Mouse (Mus musculus) midbrain, embryonic 16.5 days (tissue): ENCODE data around the gene Zbtb20. TPM values are rescaled to one million over a fixed set of nuclear protein-coding genes. Genes with fewer than 3 reads are reported as not detected.
A peak's percentile ranks its signal among the peaks of the same experiment; 100 is the strongest.

Experiments
- ATAC-seq: fragments of 200-750 bp; cut with Nextera tagmentation; 2 replicates; pipeline ENCODE4 v1.8.0; 2017; ENCODE audit warnings: moderate TSS enrichment
- H3K27ac ChIP-seq: fragments of 300-500 bp; sonication (generic); 2 replicates; pipeline ENCODE4 v1.5.1; 2014; ENCODE audit warnings: mild to moderate bottlenecking, low read length, mixed read lengths
- H3K27me3 ChIP-seq: fragments of 300-500 bp; sonication (generic); 2 replicates; pipeline ENCODE4 v1.6.1; 2014; ENCODE audit warnings: low read depth, low read length, mixed read lengths; ENCODE audit not compliant: control insufficient read depth, insufficient read depth
- H3K36me3 ChIP-seq: fragments of 300-500 bp; sonication (generic); 2 replicates; pipeline ENCODE4 v1.6.1; 2014; ENCODE audit warnings: mild to moderate bottlenecking, low read length, moderate library complexity, mixed read lengths; ENCODE audit not compliant: control insufficient read depth, insufficient read depth
- H3K4me1 ChIP-seq: fragments of 300-500 bp; sonication (generic); 2 replicates; pipeline ENCODE4 v1.6.1; 2014; ENCODE audit warnings: mild to moderate bottlenecking, low read length, mixed read lengths; ENCODE audit not compliant: control insufficient read depth, insufficient read depth
- H3K4me2 ChIP-seq: fragments of 300-500 bp; sonication (generic); 2 replicates; pipeline ENCODE4 v1.6.1; 2014; ENCODE audit warnings: mild to moderate bottlenecking, low read length, mixed read lengths
- H3K4me3 ChIP-seq: fragments of 300-500 bp; sonication (generic); 2 replicates; pipeline ENCODE4 v1.5.1; 2014; ENCODE audit warnings: low read depth, mild to moderate bottlenecking, low read length, moderate library complexity, mixed read lengths
- H3K9ac ChIP-seq: fragments of 300-500 bp; sonication (generic); 2 replicates; pipeline ENCODE4 v1.6.1; 2014; ENCODE audit warnings: low read depth, low read length, mixed read lengths
- H3K9me3 ChIP-seq: fragments of 300-500 bp; sonication (generic); replicated peaks from 2 replicates; pipeline ENCODE4 v1.6.1; 2014; ENCODE audit warnings: mild to moderate bottlenecking, low read length, mixed read lengths; ENCODE audit not compliant: control insufficient read depth, poor library complexity, severe bottlenecking
- WGBS: fragments of 180-500 bp; shearing (Covaris S2); extraction: QIAGEN DNeasy Blood & Tissue Kit; methylation state at CpG from one replicate; pipeline ENCODE4 v1.1.7; 2014; 5-methylcytosine and 5-hydroxymethylcytosine counted together
- polyA plus RNA-seq: library from polyadenylated mRNA; unstranded; fragments of >200 nt; fragmentation: Nextera tagmentation; extraction: Ambion mirVana; gene quantifications from 2 replicates; pipeline ENCODE4 v1.2.1, GENCODE M21; 2015

Gene Zbtb20
- polyA plus RNA-seq, 1 experiment from 2014 or later, result 60.7 TPM

GRCm38 (mm10) chr16:43098666-43099065, 223.0 kb downstream of the Zbtb20 start:
- H3K4me1 ChIP-seq, result peaks cover 3% of the 10 kb centered on the region; the same call in 1 of the 2 replicates
- H3K4me2 ChIP-seq, result no peak overlapping the region
- no peak overlapping the region for H3K9ac ChIP-seq
- H3K9me3 ChIP-seq, result no peaks in the 10 kb centered on the region
- ATAC-seq, result no peak
- no peaks in the 10 kb centered on the region for H3K36me3 ChIP-seq
- H3K4me3 ChIP-seq, result no peak overlapping the region
- H3K27me3 ChIP-seq, result no peaks in the 10 kb centered on the region
- H3K27ac ChIP-seq, result no peak overlapping the region
- 89% methylated on average over 5 of the region's 5 CpGs for WGBS

- 77% methylated on average over 1 of the region's 1 CpGs for WGBS
- H3K36me3 ChIP-seq, result no peaks in the 10 kb centered on the region
- no peaks in the 10 kb centered on the region for H3K4me1 ChIP-seq
- H3K9ac ChIP-seq, result no peak overlapping the region
- H3K4me3 ChIP-seq, result no peak overlapping the region
- H3K9me3 ChIP-seq, result no peaks in the 10 kb centered on the region
- no peak for ATAC-seq
- H3K4me2 ChIP-seq, result no peak overlapping the region
- H3K27me3 ChIP-seq, result no peaks in the 10 kb centered on the region
- H3K27ac ChIP-seq, result no peak overlapping the region
Observed at GRCm38 (mm10) chr16:43111288-43111687, 235.6 kb downstream of the Zbtb20 start.

GRCm38 (mm10) chr16:43113968-43114367, 238.3 kb downstream of the Zbtb20 start:
- no peak overlapping the region for H3K4me3 ChIP-seq
- no peak overlapping the region for H3K9ac ChIP-seq
- H3K4me2 ChIP-seq, result no peak overlapping the region
- H3K27me3 ChIP-seq, result no peaks in the 10 kb centered on the region
- no peak for ATAC-seq
- WGBS, result 74% methylated on average over 1 of the region's 1 CpGs
- no peaks in the 10 kb centered on the region for H3K36me3 ChIP-seq
- no peaks in the 10 kb centered on the region for H3K9me3 ChIP-seq
- no peaks in the 10 kb centered on the region for H3K4me1 ChIP-seq
- H3K27ac ChIP-seq, result no peak overlapping the region

DNA sequence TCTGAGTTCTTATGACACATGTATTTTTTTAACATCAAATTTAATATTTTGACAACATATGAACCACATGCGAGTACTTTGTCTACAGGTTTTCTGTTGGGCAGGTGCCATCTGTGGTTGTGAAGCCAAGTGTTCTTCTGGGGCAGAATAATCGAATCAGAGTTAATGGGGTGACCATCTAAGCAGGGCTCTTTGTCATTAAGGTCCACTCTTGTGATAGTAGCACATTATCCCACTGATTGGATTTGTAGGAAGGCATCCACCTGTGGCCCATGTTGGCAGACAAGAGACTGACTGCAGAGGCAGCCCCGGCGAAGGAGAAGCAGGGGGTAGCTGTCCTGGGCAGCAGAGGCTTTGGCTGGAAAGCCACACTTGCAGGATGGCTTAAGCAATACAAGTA, 254.3 kb downstream of the Zbtb20 start:
- no peaks in the 10 kb centered on the region for H3K36me3 ChIP-seq
- H3K4me3 ChIP-seq, result no peak overlapping the region
- H3K27me3 ChIP-seq, result no peaks in the 10 kb centered on the region
- H3K9ac ChIP-seq, result no peak overlapping the region
- H3K4me1 ChIP-seq, result no peaks in the 10 kb centered on the region
- no peaks in the 10 kb centered on the region for H3K9me3 ChIP-seq
- H3K4me2 ChIP-seq, result no peak overlapping the region
- ATAC-seq, result peak; percentile 42; the same call in 1 of the 2 replicates
- peak overlapping the region; percentile 18; the same call in 1 of the 2 replicates for H3K27ac ChIP-seq
- 59% methylated on average over 4 of the region's 4 CpGs for WGBS

- Histone ChIP-seq H3K27me3 (no peaks in the 10 kb centered on the region), H3K36me3 (no peaks in the 10 kb centered on the region), H3K9ac (no peak overlapping the region), H3K4me2 (no peak overlapping the region), H3K4me3 (no peak overlapping the region), H3K27ac (peak overlapping the region; percentile 41; the same call in 1 of the 2 replicates), H3K4me1 (no peaks in the 10 kb centered on the region), H3K9me3 (no peaks in the 10 kb centered on the region)
- ATAC-seq, result peak; percentile 85
- WGBS, result 36% methylated on average over 6 of the region's 6 CpGs
Observed at GRCm38 (mm10) chr16:43130583-43130982, 254.9 kb downstream of the Zbtb20 start.

DNA sequence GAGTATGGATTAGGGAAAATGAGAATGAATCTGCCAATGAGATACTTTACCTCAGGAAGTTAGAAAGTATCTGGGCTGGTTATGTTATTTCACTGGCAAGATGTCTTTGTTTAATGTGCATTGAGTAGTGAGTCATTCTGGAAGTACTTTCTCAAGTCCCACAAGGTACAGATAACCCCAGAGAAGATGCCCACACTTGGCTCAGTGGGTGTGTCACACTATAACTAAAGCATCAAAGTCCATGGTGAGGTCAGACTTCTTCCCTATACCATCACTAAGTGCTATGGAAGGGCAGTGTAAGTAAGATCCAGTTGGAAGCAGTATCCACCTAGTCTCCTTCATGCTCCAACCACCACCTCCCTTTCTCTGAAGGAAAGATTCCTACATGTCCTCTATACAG, 255.4 kb downstream of the Zbtb20 start:
- Histone ChIP-seq H3K27me3 (no peaks in the 10 kb centered on the region), H3K27ac (peak overlapping the region; percentile 41; the same call in 1 of the 2 replicates)
- ATAC-seq, result no peak

GRCm38 (mm10) chr16:43168506-43168905, 292.8 kb downstream of the Zbtb20 start:
- 67% methylated on average over 4 of the region's 4 CpGs for WGBS
- H3K4me1 ChIP-seq, result no peaks in the 10 kb centered on the region
- no peak overlapping the region for H3K4me3 ChIP-seq
- H3K36me3 ChIP-seq, result no peaks in the 10 kb centered on the region
- ATAC-seq, result no peak
- H3K27ac ChIP-seq, result no peak overlapping the region
- H3K27me3 ChIP-seq, result no peaks in the 10 kb centered on the region
- H3K9me3 ChIP-seq, result no peaks in the 10 kb centered on the region
- no peak overlapping the region for H3K9ac ChIP-seq
- H3K4me2 ChIP-seq, result no peak overlapping the region

More for the DNA sequence above, 255.4 kb downstream of the Zbtb20 start:
- Histone ChIP-seq H3K4me2 (no peak overlapping the region), H3K4me1 (no peaks in the 10 kb centered on the region), H3K4me3 (no peak overlapping the region), H3K9me3 (no peaks in the 10 kb centered on the region), H3K9ac (no peak overlapping the region), H3K36me3 (no peaks in the 10 kb centered on the region)

GRCm38 (mm10) chr16:43169273-43169905, 293.7 kb downstream of the Zbtb20 start:
- Histone ChIP-seq H3K4me1 (no peaks in the 10 kb centered on the region), H3K27me3 (no peaks in the 10 kb centered on the region), H3K4me2 (no peak overlapping the region), H3K27ac (no peak overlapping the region), H3K9me3 (no peaks in the 10 kb centered on the region), H3K36me3 (no peaks in the 10 kb centered on the region), H3K9ac (no peak overlapping the region), H3K4me3 (no peak overlapping the region)
- ATAC-seq, result no peak
- 84% methylated on average over 2 of the region's 2 CpGs for WGBS

GRCm38 (mm10) chr16:43172139-43172538, 296.5 kb downstream of the Zbtb20 start:
- Histone ChIP-seq H3K9ac (no peak overlapping the region), H3K36me3 (no peaks in the 10 kb centered on the region), H3K27ac (no peak overlapping the region), H3K4me3 (no peak overlapping the region), H3K9me3 (no peaks in the 10 kb centered on the region), H3K4me2 (no peak overlapping the region), H3K4me1 (no peaks in the 10 kb centered on the region), H3K27me3 (no peaks in the 10 kb centered on the region)
- ATAC-seq, result no peak
- WGBS, result 11% methylated on average over 2 of the region's 2 CpGs
